Mouse (Mus musculus) midbrain, embryonic 11.5 days (tissue): ENCODE results near the gene Kif26a. TPM values are rescaled to one million over a fixed set of nuclear protein-coding genes. Genes with fewer than 3 reads are reported as not detected.
A peak's percentile ranks its signal among the peaks of the same experiment; 100 is the strongest.

Experiments used
- ATAC-seq: fragments of 200-750 bp; cut with Nextera tagmentation; 2 replicates; pipeline ENCODE4 v1.8.0; 2017; ENCODE audit warnings: moderate TSS enrichment, moderate library complexity; ENCODE audit not compliant: low FRiP score
- DNase-seq: peaks from one replicate; pipeline ENCODE4 v3.0.0; 2015; ENCODE audit warnings: low spot score; ENCODE audit errors: missing footprints
- H3K27ac ChIP-seq: fragments of 300-500 bp; sonication (generic); 2 replicates; pipeline ENCODE4 v1.5.1; 2014; ENCODE audit warnings: low read depth, low read length
- H3K27me3 ChIP-seq: fragments of 300-500 bp; sonication (generic); 2 replicates; pipeline ENCODE4 v1.6.1; 2014; ENCODE audit warnings: mild to moderate bottlenecking, low read length, moderate library complexity, mixed read lengths; ENCODE audit not compliant: control insufficient read depth, insufficient read depth
- H3K36me3 ChIP-seq: fragments of 300-500 bp; sonication (generic); 2 replicates; pipeline ENCODE4 v1.6.1; 2014; ENCODE audit warnings: mild to moderate bottlenecking, low read length, moderate library complexity, mixed read lengths; ENCODE audit not compliant: control insufficient read depth, insufficient read depth
- H3K4me1 ChIP-seq: fragments of 300-500 bp; sonication (generic); 2 replicates; pipeline ENCODE4 v1.6.1; 2014; ENCODE audit warnings: low read length; ENCODE audit not compliant: control insufficient read depth, insufficient read depth
- H3K4me2 ChIP-seq: fragments of 300-500 bp; sonication (generic); 2 replicates; pipeline ENCODE4 v1.6.1; 2014; ENCODE audit warnings: mild to moderate bottlenecking, moderate library complexity
- H3K4me3 ChIP-seq: fragments of 300-500 bp; sonication (generic); 2 replicates; pipeline ENCODE4 v1.5.1; 2014; ENCODE audit warnings: low read depth, low read length
- H3K9ac ChIP-seq: fragments of 300-500 bp; sonication (generic); 2 replicates; pipeline ENCODE4 v1.6.1; 2014; ENCODE audit warnings: low read length
- H3K9me3 ChIP-seq: fragments of 300-500 bp; sonication (generic); 2 replicates; pipeline ENCODE4 v1.6.1; 2016; ENCODE audit warnings: low read length; ENCODE audit not compliant: control insufficient read depth
- WGBS: fragments of 180-500 bp; shearing (Covaris S2); extraction: QIAGEN DNeasy Blood & Tissue Kit; methylation state at CpG from one replicate; pipeline ENCODE4 v1.1.7; 2014; 5-methylcytosine and 5-hydroxymethylcytosine counted together
- polyA plus RNA-seq: library from polyadenylated mRNA; unstranded; fragments of >200 nt; fragmentation: Nextera tagmentation; extraction: Ambion mirVana; gene quantifications from 2 replicates; pipeline ENCODE4 v1.2.1, GENCODE M21; 2014

Gene Kif26a
- polyA plus RNA-seq, 1 experiment from 2014 or later = 3.5 TPM

GRCm38 (mm10) chr12:112143116-112143832 lies 2.7 kb upstream of the Kif26a start:
- Histone ChIP-seq H3K27me3 (peaks cover 50% of the 10 kb centered on the region), H3K4me3 (peak overlapping the region; percentile 54), H3K9ac (peak overlapping the region; percentile 69), H3K27ac (no peak overlapping the region), H3K9me3 (no peaks in the 10 kb centered on the region), H3K36me3 (no peaks in the 10 kb centered on the region), H3K4me2 (peak overlapping the region; percentile 91), H3K4me1 (peaks cover 29% of the 10 kb centered on the region)
- DNase-seq (peak; percentile 94), ATAC-seq (no peak)
- 4% methylated on average over 14 of the region's 14 CpGs for WGBS

GRCm38 (mm10) chr12:112143833-112144201 lies 2.2 kb upstream of the Kif26a start:
- no peaks in the 10 kb centered on the region for H3K36me3 ChIP-seq
- DNase-seq = peak; percentile 94
- no peak overlapping the region; the same call in 1 of the 2 replicates for H3K27ac ChIP-seq
- under 1% methylated on average over 50 of the region's 52 CpGs for WGBS
- H3K9me3 ChIP-seq = no peaks in the 10 kb centered on the region
- H3K4me1 ChIP-seq = peaks cover 29% of the 10 kb centered on the region
- no peak for ATAC-seq
- H3K4me3 ChIP-seq = peak overlapping the region; percentile 54
- peak overlapping the region; percentile 91 for H3K4me2 ChIP-seq
- peaks cover 51% of the 10 kb centered on the region for H3K27me3 ChIP-seq
- peak overlapping the region; percentile 69 for H3K9ac ChIP-seq

- ATAC-seq (no peak), DNase-seq (peak; percentile 96)
- Histone ChIP-seq H3K9ac (peak overlapping the region; percentile 69), H3K9me3 (no peaks in the 10 kb centered on the region), H3K36me3 (no peaks in the 10 kb centered on the region), H3K27me3 (peaks cover 54% of the 10 kb centered on the region), H3K4me3 (peak overlapping the region; percentile 54), H3K4me1 (peaks cover 29% of the 10 kb centered on the region), H3K4me2 (peak overlapping the region; percentile 91), H3K27ac (no peak overlapping the region; the same call in 1 of the 2 replicates)
- 1% methylated on average over 46 of the region's 46 CpGs for WGBS
These were observed 1.5 kb upstream of the Kif26a start for GRCm38 (mm10) chr12:112144377-112145115.

GRCm38 (mm10) chr12:112145211-112145874 lies 665 bp upstream of the Kif26a start:
- Histone ChIP-seq H3K9ac (peak overlapping the region; percentile 70), H3K27ac (no peak overlapping the region; the same call in 1 of the 2 replicates), H3K4me3 (peak overlapping the region; percentile 54), H3K4me2 (peak overlapping the region; percentile 91), H3K4me1 (peaks cover 29% of the 10 kb centered on the region), H3K9me3 (no peaks in the 10 kb centered on the region), H3K36me3 (no peaks in the 10 kb centered on the region), H3K27me3 (peaks cover 57% of the 10 kb centered on the region)
- DNase-seq (peak; percentile 99), ATAC-seq (peak; percentile 66)
- under 1% methylated on average over 37 of the region's 37 CpGs for WGBS

GRCm38 (mm10) chr12:112147365-112147764 lies 1.4 kb downstream of the Kif26a start:
- Histone ChIP-seq H3K27ac (no peak overlapping the region), H3K27me3 (peaks cover 42% of the 10 kb centered on the region), H3K9me3 (no peaks in the 10 kb centered on the region), H3K4me1 (peaks cover 35% of the 10 kb centered on the region), H3K4me2 (peak overlapping the region; percentile 91), H3K9ac (peak overlapping the region; percentile 70), H3K4me3 (peak overlapping the region; percentile 54), H3K36me3 (no peaks in the 10 kb centered on the region)
- ATAC-seq (no peak), DNase-seq (no peak)
- 23% methylated on average over 5 of the region's 5 CpGs for WGBS

GRCm38 (mm10) chr12:112150011-112150410 lies 4.0 kb downstream of the Kif26a start:
- Histone ChIP-seq H3K27me3 (peaks cover 19% of the 10 kb centered on the region), H3K4me2 (peak overlapping the region; percentile 15; the same call in 1 of the 2 replicates), H3K9me3 (no peaks in the 10 kb centered on the region), H3K27ac (no peak overlapping the region), H3K9ac (no peak overlapping the region), H3K4me1 (peaks cover 36% of the 10 kb centered on the region), H3K4me3 (no peak overlapping the region), H3K36me3 (no peaks in the 10 kb centered on the region)
- WGBS = 76% methylated on average over 7 of the region's 7 CpGs
- no peak for DNase-seq
- no peak for ATAC-seq

- Histone ChIP-seq H3K9me3 (no peaks in the 10 kb centered on the region), H3K27ac (no peak overlapping the region), H3K36me3 (no peaks in the 10 kb centered on the region), H3K4me2 (no peak overlapping the region), H3K9ac (no peak overlapping the region), H3K27me3 (peaks cover 14% of the 10 kb centered on the region), H3K4me3 (no peak overlapping the region), H3K4me1 (peaks cover 36% of the 10 kb centered on the region)
- ATAC-seq (no peak), DNase-seq (no peak)
- WGBS = 39% methylated on average over 12 of the region's 12 CpGs
These were observed 5.4 kb downstream of the Kif26a start for GRCm38 (mm10) chr12:112151244-112151979.

- no peaks in the 10 kb centered on the region for H3K9me3 ChIP-seq
- 32% methylated on average over 6 of the region's 6 CpGs for WGBS
- H3K4me3 ChIP-seq = no peak overlapping the region
- peaks cover 10% of the 10 kb centered on the region for H3K27me3 ChIP-seq
- H3K36me3 ChIP-seq = no peaks in the 10 kb centered on the region
- H3K9ac ChIP-seq = no peak overlapping the region
- H3K4me1 ChIP-seq = peaks cover 31% of the 10 kb centered on the region
- ATAC-seq = no peak
- no peak overlapping the region for H3K27ac ChIP-seq
- no peak for DNase-seq
- H3K4me2 ChIP-seq = no peak overlapping the region
These were observed 6.0 kb downstream of the Kif26a start for GRCm38 (mm10) chr12:112151980-112152362.
